18 mouse cellular contexts compared by ENCODE assay signal in genomic region chr4:139483461-139484105, GRCm38 (mm10). TPM values are rescaled to one million over a fixed set of nuclear protein-coding genes. Genes with fewer than 3 reads are reported as not detected.
DNase-seq lines count a peak whose midpoint lies in the region; ATAC-seq lines count a peak whose summit lies in the region.
"Had no signal": no experiment of that assay in that cellular context is flagged by ENCODE, and none has a peak within 500 bp of the region (broad histone marks: within the 10 kb centered on the region; RNA-seq: fewer than 3 reads in every experiment).

No protein-coding gene starts in this region.

- H3K36me3 ChIP-seq in kidney, embryonic 16.5 days (ENCODE audit: insufficient read depth, low read length): peaks cover 68% of the 10 kb centered on the region

- no peak overlapping the region for H3K4me2 ChIP-seq in kidney, embryonic 16.5 days (replicated peaks; ENCODE audit: low read depth, low read length)
- H3K4me2 ChIP-seq: embryonic facial prominence, embryonic 12.5 days; forebrain, embryonic 12.5 days; heart, embryonic 12.5 days; hindbrain, embryonic 14.5 days had no signal

- no peak overlapping the region for H3K9ac ChIP-seq in kidney, embryonic 16.5 days (replicated peaks; ENCODE audit: low read length)
- H3K9ac ChIP-seq: embryonic facial prominence, embryonic 12.5 days; forebrain, embryonic 12.5 days; heart, embryonic 12.5 days; hindbrain, embryonic 14.5 days had no signal

- peaks cover 23% of the 10 kb centered on the region for H3K4me1 ChIP-seq in kidney, embryonic 16.5 days (ENCODE audit: insufficient read depth, low read length)

- H3K4me3 ChIP-seq in kidney, embryonic 16.5 days (ENCODE audit: low read length): no peak overlapping the region
- H3K4me3 ChIP-seq: embryonic facial prominence, embryonic 12.5 days; forebrain, embryonic 12.5 days; heart, embryonic 12.5 days; hindbrain, embryonic 10.5 days had no signal

- H3K27ac ChIP-seq in kidney, embryonic 16.5 days (ENCODE audit: low read length): peak overlapping the region; percentile 45
- H3K27ac ChIP-seq: embryonic facial prominence, embryonic 12.5 days; forebrain, embryonic 12.5 days; hindbrain, embryonic 10.5 days; hindbrain, embryonic 14.5 days had no signal

- peak; percentile 74 to 78 for DNase-seq in kidney, adult 8-10 months
- DNase-seq in kidney, postnatal 25 days: peak; percentile 60 to 82
- DNase-seq in neural tube, embryonic 10.5 days (ENCODE audit: extremely low spot score, low spot score): no peak
- no peak for DNase-seq in spleen, postnatal 10 days (ENCODE audit: low spot score in 2 of 2)
- DNase-seq in thymus, postnatal 0 days (ENCODE audit: low spot score): no peak
- DNase-seq in layer of hippocampus, adult 9-11 months: no peak
- DNase-seq: adrenal gland, adult 8-10 months; adrenal gland, postnatal 36 days; cerebellum, adult 2 months; cerebellum, postnatal 14 days; gastrocnemius, postnatal 25 days had no signal

- H3K27me3 ChIP-seq in kidney, embryonic 16.5 days (ENCODE audit: insufficient read depth, low read length): no peaks in the 10 kb centered on the region
- H3K27me3 ChIP-seq: embryonic facial prominence, embryonic 12.5 days; forebrain, embryonic 12.5 days; heart, embryonic 12.5 days had no signal

- no peaks in the 10 kb centered on the region for H3K9me3 ChIP-seq in kidney, embryonic 16.5 days (ENCODE audit: low read length)
- H3K9me3 ChIP-seq: embryonic facial prominence, embryonic 12.5 days; forebrain, embryonic 12.5 days; heart, embryonic 12.5 days; hindbrain, embryonic 10.5 days had no signal

- WGBS in kidney, embryonic 16.5 days: 67% methylated on average over 8 of the region's 8 CpGs

- peak; percentile 69 for ATAC-seq in kidney, embryonic 16.5 days (ENCODE audit: low FRiP score, low TSS enrichment)
- ATAC-seq: forebrain, embryonic 16.5 days had no signal

RNA-seq across cellular contexts. Expression of gene Iffo2, which starts 46.8 kb away (rescaled TPM):
- 3.2 and 3.7 TPM in 2 replicates for polyA plus RNA-seq in kidney, embryonic 16.5 days (2015; fragmentation: Nextera tagmentation; extraction: Ambion mirVana)
- 3.1 and 3.7 TPM in 2 replicates for polyA plus RNA-seq in thymus, postnatal 0 days (2015; fragmentation: Nextera tagmentation; extraction: Ambion mirVana)

Comparison
In these comparisons a context has a peak if more than half of its experiments do, and no peak if none do; other contexts are left out.
1. DNase-seq: peak in kidney, adult 8-10 months (2 of 2) and kidney, postnatal 25 days (2 of 2); none in neural tube, embryonic 10.5 days (single experiment), spleen, postnatal 10 days (0 of 2), thymus, postnatal 0 days (single experiment) and layer of hippocampus, adult 9-11 months (single experiment).